Mouse (Mus musculus) heart, adult 2 months (tissue): ENCODE results near the gene Ube2v1.

Source experiments
- CTCF ChIP-seq: fragments of 200-600 bp; IDR thresholded peaks from 2 replicates; pipeline ENCODE4 v1.8.1; 2022; ENCODE audit warnings: antibody characterized with exemption, mild to moderate bottlenecking, moderate library complexity
- POLR2A ChIP-seq: fragments of 200-500 bp; IDR thresholded peaks from 2 replicates; pipeline ENCODE4 v1.6.1; 2011; ENCODE audit warnings: mild to moderate bottlenecking, low read depth, low read length, control low read depth; ENCODE audit not compliant: insufficient read depth

DNA sequence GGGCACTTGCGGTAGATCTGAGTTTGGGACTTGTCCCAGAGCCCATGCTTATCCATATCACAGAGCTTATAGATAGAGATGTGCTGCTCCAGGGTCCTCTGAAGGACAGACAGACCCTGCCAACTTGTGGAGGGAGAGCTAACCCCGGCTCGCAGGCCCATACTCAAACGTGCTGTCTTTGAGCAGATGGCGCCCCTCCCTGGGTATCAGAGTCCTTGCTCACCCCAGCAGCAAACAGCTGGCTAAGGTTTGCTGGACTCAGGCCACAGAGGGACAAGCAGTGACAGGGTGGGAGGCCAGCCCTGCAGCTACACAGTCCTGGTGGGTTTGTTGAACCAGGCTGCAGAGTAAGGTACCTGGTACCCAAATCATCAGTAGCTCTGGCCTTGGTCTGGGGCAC, 28.9 kb downstream of the Ube2v1 start:
- no peak for TF ChIP-seq POLR2A
- TF ChIP-seq CTCF = peak; percentile 51
